Mouse (Mus musculus): Measurements from ENCODE around the gene Rsrp1. TPM values are rescaled to one million over a fixed set of nuclear protein-coding genes. Genes with fewer than 3 reads are reported as not detected.
"Not testable (repeated sequence)": the region's sequence is repeated elsewhere in the genome, so short reads cannot be mapped to it uniquely, and the experiment has no call there.

Gene Rsrp1
- total RNA-seq (2022) = 100 to 1,000 TPM in 2 of 4 experiments, 10 to 100 TPM in 2; 98.0 to 149 (median 104) TPM

DNA sequence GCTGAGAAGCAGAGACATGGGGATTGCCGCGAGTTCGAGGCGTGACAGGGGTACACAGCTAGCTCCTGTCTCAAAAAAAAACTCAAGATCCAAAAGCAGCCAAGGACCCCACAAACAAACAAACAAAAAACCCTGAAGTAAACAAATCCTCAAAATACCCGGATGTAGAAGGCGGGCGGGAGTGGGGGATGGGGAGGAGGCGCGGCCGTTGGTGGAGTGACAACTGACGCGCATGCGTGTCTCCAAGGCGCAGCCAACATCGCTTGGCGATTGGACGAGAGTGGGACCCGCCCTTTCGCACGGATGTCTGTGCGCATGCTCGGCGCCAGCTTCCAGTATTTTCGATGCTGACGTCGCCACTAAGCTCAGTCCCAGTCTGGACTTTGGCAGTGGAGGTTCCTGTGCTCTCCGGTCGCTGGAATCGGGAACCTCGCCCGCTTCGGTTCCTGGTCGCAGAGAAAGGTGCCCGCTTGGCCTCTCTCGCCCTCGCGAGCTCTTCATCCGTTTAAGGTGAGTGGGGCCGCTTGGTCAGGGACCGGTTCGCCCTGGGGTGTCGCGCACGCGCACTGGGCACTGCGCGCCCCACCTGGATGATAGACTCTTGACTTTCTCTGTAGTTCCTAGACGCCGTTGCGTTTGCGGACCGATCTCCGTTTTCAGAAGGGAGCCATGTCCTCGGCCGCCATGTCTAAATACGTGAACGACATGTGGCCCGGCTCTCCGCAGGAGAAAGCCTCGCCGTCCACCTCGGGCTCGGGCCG lies at the start of gene Rsrp1:
Gene Rsrp1, plus strand, starts transcription at position 335 of the 761 bp plus-strand sequence.
- peak; percentile 92 to 98 for DNase-seq (ENCODE audit: low spot score in 2 of 2)

DNA sequence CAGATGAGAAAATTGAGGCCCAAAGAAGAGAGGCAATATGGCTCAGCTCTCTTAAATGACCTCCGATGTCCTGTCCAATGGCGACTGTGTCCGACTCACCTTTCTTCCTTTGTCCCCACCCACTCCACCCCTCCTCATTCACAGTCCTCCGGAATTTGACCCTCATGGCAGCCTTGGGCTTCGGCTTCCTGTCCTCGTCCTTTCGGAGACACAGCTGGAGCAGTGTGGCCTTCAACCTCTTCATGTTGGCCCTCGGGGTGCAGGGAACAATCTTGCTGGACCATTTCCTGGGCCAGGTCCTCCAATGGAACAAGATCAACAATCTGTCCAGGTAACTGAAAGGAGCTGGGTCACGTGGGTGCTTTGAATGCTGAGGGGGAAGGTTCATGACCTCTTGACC lies 47.2 kb upstream of the Rsrp1 start:
- DNase-seq (ENCODE audit: low spot score in 2 of 2) = no peak

GRCm38 (mm10) chr4:134879410-134879981 lies 43.9 kb upstream of the Rsrp1 start:
- peak; percentile 34 to 40 for DNase-seq (ENCODE audit: low spot score in 2 of 2)

DNA sequence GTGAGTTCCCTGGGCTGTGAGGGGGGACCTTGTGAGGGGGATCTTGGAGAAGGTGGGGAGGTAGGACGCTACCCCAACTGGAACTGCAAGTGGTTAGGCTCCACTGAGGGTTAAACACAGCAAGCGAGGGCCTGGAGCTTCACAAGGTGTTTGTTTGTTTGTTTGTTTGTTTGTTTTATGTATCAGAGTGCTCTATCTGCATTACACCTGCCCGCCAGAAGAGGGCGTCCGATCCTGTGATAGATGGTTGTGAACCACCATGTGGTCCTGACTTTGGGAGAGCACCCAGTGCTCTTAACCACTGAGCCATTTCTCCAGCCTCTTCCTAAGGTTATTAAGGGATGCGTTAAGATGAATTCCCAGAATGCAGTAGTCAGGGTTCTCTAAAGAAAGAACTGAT lies 43.4 kb upstream of the Rsrp1 start:
- DNase-seq (ENCODE audit: low spot score in 2 of 2) = no peak

- DNase-seq (ENCODE audit: low spot score in 2 of 2) = no peak
Measured at GRCm38 (mm10) chr4:134883266-134883665, 40.1 kb upstream of the Rsrp1 start.

DNA sequence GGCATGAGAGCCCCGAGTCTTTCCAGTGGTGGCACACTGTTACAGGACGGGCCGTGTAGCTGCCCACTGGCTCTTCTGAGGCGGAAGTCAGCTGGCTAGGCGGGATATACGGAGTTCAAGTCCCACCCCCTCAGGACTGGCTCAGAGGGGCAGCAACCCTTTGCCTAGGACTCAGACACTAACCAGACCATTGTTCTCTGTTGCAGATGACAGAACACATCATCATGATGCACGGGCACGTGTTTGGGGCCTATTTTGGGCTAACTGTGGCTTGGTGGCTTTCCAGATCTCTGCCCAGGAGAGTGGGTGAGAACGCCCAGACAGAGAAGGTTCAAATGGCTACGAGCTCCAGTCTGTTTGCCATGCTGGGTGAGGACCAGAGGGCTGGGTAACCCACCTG lies 39.6 kb upstream of the Rsrp1 start:
- no peak for DNase-seq (ENCODE audit: low spot score in 2 of 2)

GRCm38 (mm10) chr4:134884364-134884763 lies 39.0 kb upstream of the Rsrp1 start:
- no peak for DNase-seq (ENCODE audit: low spot score in 2 of 2)

DNA sequence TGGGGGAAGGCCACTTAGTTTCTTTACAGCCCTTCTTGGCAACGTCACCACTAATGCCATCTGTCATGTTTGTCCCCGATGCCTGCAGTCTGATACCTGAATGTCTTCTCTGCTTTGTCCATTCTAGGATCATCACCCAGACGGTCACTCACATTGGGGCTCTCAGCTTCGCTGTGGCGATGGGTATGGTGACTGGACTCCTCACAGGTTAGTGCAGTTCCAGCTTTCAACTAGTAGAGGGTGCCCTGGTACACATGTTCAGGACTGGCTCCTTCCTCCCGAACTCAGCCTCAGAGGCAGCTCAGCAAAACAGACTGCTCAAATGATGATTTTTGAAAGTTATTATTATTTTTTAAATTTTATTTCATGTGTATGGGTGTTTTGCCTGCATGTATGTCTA lies 31.3 kb upstream of the Rsrp1 start:
- peak; percentile 21 to 39 for DNase-seq (ENCODE audit: low spot score in 2 of 2)

DNA sequence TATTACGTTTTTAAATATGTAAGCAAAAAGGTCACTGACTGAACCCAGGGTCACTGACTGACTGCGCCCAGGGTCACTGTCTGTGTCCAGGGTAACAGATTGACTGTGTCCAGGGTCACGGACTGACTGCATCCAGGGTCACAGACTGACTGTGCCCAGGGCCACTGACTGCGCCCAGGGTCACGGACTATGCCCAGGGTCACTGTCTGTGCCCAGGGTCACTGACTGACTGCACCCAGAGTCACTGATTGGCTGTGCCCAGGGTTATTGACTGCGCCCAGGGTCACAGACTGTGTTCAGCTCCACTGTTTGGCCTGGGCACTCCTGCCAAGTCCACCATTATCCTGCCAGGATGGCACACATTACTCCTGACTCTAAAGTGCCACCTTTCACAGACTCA lies 26.1 kb upstream of the Rsrp1 start:
- no peak for DNase-seq (ENCODE audit: low spot score in 2 of 2)

DNA sequence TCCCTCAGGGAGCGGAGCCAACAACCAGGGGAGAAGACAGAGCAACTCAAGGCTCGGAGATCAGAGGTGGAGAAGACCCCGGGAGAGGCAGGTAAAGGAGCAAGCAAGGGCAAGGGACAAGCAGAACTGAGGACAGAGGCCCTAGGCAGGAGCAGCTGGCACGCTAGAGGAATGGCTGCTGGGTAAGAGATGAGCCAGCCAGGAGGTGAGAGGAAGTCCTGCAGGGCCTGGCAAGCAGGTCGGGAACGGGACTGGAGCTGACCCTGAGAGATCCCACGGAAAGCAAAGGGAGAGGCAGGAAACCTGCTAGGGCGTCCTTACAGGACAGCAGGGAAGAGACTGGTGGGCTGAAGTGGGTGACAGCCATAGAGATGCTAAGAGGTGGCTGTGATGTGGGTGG lies 22.3 kb upstream of the Rsrp1 start:
- no peak for DNase-seq (ENCODE audit: low spot score in 2 of 2)

DNA sequence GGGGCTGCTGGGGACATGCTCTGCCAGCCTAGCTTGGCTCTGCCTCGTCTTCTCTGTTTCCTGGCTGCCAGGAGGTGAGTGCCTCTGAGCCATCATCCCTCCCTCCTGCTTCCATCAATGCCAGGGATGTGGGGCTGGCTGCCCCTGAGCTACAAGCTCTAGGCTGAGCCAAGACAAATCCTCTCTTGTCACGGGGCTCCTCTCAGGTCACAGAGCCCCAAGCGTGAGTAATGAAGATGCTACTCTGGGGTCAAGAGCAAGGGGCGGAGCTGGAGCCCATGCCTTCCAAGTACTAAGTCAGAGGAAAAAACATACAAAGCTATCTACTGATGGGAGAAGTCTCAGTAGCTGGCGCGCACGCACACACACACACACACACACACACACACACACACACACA lies 20.3 kb upstream of the Rsrp1 start:
- no peak for DNase-seq (ENCODE audit: low spot score in 2 of 2)

DNA sequence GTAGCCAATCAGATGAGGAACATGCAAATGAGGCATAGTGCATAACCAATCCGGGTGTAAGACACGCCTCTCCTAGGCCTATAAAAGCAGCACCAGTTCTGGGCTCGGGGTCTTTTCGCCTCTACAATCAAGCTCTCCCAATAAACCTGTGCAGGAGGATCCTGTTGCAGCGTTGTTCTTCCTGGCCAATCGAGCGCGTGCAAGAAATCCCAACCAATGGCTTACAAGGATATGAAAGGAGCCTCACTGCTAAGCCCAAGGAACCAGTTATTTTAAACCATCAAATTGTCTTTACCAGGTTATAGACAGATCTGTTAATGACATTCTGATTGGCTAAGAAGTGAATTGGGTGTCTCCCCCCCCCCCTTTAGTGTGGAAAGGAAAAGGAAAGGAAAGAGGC lies 12.0 kb upstream of the Rsrp1 start:
- DNase-seq (ENCODE audit: low spot score in 2 of 2) = not testable (repeated sequence)

DNA sequence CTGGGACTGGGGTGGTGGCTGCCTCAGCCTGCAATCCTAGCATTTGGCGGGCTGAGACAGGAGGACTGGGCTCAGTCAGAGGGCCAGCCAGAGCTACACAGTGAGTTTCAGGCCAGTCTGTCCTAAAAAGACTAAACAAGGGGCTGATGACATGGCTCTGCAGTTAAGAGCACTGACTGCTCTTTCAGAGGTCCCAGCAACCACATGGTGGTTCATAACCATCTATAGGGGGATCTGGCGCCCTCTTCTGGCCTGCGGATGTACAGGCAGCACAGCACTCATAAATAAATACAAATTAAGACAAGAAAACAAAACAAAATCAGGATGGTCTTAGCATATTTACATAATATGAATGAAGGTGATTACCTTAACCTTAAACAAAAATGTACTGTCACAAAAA lies 10.0 kb upstream of the Rsrp1 start:
- DNase-seq (ENCODE audit: low spot score in 2 of 2) = peak in 1 of 2 experiments; percentile 41

GRCm38 (mm10) chr4:134914122-134914863 lies 9.1 kb upstream of the Rsrp1 start:
- no peak for DNase-seq (ENCODE audit: low spot score in 2 of 2)

GRCm38 (mm10) chr4:134914864-134915209 lies 8.6 kb upstream of the Rsrp1 start, which contains the start of gene Tmem50a:
Tmem50a (minus strand) TSS chr4:134915024.
- DNase-seq (ENCODE audit: low spot score in 2 of 2) = peak; percentile 88 to 92

- no peak for DNase-seq (ENCODE audit: low spot score in 2 of 2)
Measured at GRCm38 (mm10) chr4:134915223-134916050, 8.0 kb upstream of the Rsrp1 start.

GRCm38 (mm10) chr4:134917194-134917593 lies 6.2 kb upstream of the Rsrp1 start:
- DNase-seq (ENCODE audit: low spot score in 2 of 2) = no peak

DNA sequence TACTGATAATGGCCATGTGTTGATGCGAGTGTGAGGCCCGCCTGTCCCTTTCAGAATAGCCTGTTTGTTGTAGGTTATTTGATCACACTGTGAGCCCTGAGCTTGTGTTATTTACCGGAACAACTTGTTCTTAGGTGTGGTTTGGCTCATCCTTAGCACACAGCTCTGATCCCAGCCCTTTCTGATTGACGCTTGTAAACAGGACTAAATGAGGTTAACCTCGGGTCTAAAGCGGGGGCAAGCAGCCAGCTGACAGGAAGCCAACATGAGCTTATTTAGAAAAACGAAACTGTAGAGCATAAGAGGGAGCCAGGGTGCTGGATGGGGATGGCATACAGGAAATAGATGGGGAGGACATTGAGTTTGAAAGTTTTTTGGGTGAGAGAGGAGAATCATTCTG lies 5.0 kb upstream of the Rsrp1 start:
- peak; percentile 72 to 79 for DNase-seq (ENCODE audit: low spot score in 2 of 2)

DNA sequence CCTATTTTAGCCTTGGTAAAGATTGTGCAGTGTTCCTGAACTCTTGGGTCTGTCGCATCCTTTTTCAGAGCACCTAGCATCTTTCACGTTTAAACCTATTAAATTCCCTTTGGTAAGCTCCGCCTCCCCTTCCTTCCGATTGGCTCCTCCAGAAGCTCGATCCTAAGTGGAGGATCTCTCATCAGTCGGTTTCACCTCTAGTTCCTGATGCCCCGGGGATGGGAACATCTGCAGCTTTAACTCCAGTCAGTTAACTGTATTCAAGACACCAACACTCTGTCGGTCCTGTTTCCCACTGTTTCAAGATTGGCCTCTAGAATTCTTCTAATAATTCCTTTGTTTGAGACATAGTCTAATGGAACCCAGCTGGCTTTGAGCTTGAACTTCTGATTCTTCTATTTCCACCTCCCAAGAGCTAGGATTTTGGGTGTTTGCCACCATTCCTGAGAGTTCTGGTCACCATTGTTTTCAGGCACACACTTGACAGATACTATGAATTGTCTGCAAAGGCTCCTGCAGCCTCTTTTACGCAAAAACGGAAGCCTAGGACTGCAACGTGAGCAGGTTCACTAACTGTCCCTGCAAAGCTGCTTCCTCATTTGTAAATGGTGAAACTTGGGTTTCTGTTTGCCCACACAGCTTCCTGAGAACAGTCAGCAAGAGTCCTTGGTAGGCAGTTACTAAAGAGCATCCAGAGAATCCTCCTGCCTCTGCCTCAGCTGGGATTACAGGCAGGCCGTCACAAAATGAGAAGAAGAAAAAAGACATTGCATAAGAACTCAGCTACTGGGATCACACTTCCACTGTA lies 3.5 kb upstream of the Rsrp1 start:
- no peak for DNase-seq (ENCODE audit: low spot score in 2 of 2)

DNA sequence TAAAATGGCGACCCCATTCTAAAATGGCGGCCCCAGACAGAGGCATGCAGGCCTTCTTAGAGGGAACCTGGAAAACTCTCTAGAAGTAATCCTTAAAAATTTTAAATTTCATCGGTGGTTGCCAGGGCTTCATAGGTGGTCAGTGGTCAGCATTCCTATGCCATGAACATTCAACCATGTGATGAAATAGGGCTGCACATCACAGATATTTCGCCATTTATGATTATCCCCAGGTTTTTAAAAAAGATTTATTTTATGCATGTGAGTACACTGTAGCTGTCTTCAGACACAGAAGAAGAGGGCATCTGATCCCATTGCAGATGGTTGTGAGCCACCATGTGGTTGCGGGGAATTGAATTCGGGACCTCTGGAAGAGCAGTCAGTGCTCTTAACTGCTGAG lies 2.8 kb upstream of the Rsrp1 start:
- no peak for DNase-seq (ENCODE audit: low spot score in 2 of 2)

DNA sequence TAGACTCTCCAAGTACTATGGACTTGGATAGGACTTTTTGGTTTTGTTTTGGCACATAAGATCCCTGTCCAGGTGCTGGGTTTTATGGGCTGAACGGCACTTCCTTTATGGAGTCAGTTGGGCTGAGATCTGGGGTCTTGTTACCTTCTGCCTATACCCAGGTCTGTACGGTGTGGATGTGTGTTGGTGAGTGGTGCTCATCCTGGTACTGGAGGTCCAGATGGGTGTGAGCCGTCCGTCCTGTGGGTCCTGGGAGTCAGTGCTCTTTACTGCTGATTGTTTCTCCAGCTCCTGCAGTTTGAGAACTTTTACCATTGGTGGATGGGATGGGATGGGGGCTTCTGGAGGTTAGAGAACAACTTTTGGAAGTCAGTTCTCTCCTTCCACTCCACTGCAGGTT lies 1.7 kb upstream of the Rsrp1 start:
- no peak for DNase-seq (ENCODE audit: low spot score in 2 of 2)
